Mouse (Mus musculus) hematopoietic stem cell, adult 5-6 weeks (primary cell): ENCODE results near the gene Fam168a. TPM values are rescaled to one million over a fixed set of nuclear protein-coding genes. Genes with fewer than 3 reads are reported as not detected.

ENCODE experiments used
- ATAC-seq, 2 experiments: fragments of 125-278 bp in 1 of 2; replicated peaks in 1 of 2; 2 replicates each; pipeline ENCODE4 v1.8.0; 2016 to 2017; ENCODE audit warnings: inconsistent platforms in 2 of 2, mild to moderate bottlenecking in 2 of 2, moderate number of reproducible peaks in 2 of 2, low read depth in 1 of 2, moderate TSS enrichment in 1 of 2; ENCODE audit not compliant: low FRiP score in 2 of 2, poor library complexity in 2 of 2, severe bottlenecking in 2 of 2, insufficient read depth in 1 of 2, low TSS enrichment in 1 of 2
- total RNA-seq: library from RNA; stranded (forward); fragments of 172-1452, 232-1000 nt; gene quantifications from 2 replicates; pipeline ENCODE4 v1.2.3, GENCODE M21; 2017

Gene Fam168a
- total RNA-seq = 18.6 and 19.3 TPM in 2 replicates

DNA sequence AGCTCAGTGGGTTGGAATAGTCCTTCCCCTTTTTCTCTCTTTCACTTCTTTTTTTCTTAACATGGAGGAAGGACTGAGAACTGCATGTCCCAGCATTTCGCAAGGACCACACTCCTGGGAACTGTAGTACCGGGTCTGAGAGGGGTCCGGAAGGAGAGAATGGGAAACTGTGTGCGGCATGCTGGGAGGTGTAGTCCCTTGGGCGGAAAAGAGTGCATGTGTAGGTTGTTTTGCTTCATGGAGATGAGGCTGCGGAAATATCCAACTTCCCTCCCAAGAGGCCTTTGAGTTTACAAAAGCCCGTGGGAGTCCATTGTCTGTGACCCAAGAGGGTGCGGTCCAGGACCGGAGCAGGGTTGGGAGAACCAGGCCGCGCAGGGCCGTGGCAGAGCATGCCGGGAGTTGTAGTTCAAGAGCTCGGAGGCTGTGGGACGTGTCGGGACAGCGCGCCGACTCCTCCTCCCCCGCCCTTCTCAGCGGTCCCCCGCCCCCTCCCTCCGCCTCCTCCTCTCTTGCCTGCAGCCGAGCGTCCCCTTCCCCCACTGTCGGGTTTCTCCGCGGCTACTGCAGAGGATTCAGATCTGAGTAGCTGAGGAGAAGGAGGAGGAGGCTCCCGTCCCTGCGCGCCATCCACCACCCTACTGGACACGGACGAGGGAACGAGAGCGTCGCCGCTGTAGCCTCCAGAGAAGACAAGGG is at the start of gene Fam168a:
Gene Fam168a, plus strand, starts transcription at position 493 of the 699 bp plus-strand sequence.
- peak; percentile 97 to 98 for ATAC-seq

DNA sequence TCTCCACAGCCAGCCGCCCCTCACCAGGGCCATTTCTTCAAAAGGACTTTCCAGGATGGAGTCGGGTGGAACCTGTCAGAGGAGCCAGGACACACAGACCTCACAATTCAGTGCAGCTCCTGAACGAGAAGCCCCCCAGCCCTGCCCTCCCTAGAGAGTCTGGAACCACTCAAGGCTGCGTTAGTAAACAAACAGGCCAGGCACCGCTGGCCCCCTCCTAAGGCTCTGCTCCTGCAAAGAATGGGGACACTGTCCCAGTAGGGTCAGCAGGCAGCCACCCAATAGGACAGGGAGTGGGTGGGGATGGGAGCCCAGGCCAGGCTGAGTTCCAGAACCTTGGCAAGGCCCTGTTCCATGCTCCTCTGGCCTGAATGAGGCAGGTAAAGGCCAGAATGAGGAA is 49.7 kb upstream of the Fam168a start:
- no peak for ATAC-seq

GRCm38 (mm10) chr7:100658093-100658578 is 48.3 kb upstream of the Fam168a start:
- no peak for ATAC-seq

DNA sequence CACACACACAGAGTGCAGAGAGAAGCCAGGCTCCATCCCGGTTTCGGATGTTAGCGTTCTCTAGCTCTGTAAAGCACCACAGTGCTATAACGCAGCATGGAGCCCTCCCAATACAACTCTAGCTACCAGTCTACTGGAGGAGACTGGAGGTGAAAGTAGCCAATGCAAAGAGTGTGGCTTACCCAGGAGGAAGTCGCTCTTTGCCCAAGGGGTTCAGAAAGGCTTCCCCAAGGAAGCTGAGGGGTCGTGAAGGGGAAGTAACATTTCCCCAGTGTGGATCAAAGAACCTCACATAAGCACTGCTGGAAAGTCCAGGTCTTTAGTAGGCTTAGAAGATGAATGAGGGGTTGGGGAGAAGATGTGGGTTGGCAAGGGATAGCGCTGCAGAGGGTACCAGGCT is 45.2 kb upstream of the Fam168a start:
- ATAC-seq = peak in 1 of 2 experiments; percentile 28; a peak in 1 of 4 replicates

DNA sequence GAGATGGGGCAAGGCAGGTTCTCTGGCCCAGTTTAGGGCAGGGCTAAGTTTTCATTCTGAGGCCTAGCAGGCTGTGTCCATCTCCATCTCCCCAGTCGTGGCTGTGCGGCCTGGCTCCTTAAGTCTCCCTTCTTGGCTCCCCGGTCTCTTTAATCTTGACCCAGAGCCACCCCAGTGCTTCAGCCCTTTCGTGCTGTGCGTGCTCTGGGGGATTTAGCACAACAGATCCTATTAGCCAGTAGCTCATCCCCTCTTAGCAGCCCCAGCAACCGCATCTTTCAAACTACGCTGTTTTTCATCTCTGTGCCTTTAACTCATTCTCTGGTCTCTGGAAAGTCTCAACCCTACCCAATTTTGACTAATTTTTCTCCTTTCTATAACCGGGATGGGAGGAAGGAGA is 44.2 kb upstream of the Fam168a start, which contains the start of gene Plekhb1:
Gene Plekhb1, minus strand, starts transcription at position 184 of the 400 bp plus-strand sequence.
- no peak for ATAC-seq

DNA sequence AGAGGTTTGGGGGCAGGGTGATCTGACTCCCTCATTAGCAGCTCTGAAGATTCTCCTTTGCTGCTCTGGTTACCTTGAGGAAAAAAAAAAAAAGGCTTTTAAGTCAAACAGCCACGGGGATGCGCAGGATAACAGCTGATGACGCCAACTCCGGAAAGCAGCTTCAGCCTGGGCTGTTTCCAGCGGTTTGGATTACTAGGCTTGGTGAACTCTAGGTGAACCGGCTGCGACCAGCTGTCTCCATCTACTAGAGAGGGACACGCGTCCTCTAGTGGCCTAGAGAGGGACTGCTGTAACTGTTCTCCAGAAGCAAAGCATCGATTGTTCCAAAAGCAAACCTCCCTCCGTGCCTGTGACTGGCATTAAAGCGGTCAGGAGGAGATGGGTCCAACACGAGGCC is 43.2 kb upstream of the Fam168a start:
- peak; percentile 92 to 96 for ATAC-seq

GRCm38 (mm10) chr7:100663729-100664304 is 42.6 kb upstream of the Fam168a start:
- ATAC-seq = no peak

- ATAC-seq = no peak
Observed at GRCm38 (mm10) chr7:100670646-100671045, 35.8 kb upstream of the Fam168a start.

DNA sequence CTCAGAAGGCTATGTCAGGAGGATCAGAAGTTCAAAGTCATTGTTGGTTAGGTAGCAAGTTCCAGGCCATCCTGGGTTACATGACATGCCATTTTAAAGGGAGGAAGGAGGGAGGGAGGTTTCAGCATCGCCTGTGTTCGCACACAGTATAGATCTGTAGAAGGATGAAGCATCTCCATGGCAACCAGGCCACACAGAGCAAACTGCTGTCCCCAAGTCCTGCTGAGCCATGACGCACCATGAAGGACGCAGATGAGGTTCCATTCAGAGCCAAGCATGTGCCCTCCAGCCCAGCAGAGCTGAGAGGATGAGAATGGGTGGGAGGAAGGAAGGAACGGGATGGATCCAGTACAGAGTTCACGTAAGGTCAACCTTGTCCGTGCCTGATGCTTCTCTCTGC is 33.0 kb upstream of the Fam168a start:
- ATAC-seq = no peak

DNA sequence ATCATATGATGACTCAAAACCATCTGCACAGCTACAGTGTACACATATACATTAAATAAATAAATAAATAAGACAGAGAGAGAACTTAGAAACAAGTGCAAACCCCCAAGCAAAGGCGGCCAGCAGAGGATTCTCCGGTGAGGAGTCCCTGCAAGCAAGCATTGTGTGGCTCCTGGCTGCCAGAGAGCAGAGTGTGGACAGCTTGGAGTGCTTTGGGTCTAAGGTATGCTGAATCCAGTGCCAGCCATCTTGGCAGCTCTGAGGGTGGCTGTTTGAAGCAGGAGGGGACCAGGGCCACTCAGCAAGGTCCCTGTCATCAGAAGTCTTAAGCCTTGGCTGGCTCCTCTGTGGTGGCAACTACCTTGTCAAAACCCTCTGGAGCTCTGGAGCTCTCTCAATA is 31.5 kb upstream of the Fam168a start:
- no peak for ATAC-seq

- no peak for ATAC-seq
Observed at GRCm38 (mm10) chr7:100678052-100678451, 28.4 kb upstream of the Fam168a start.

GRCm38 (mm10) chr7:100678948-100679880 is 27.2 kb upstream of the Fam168a start:
- no peak for ATAC-seq

DNA sequence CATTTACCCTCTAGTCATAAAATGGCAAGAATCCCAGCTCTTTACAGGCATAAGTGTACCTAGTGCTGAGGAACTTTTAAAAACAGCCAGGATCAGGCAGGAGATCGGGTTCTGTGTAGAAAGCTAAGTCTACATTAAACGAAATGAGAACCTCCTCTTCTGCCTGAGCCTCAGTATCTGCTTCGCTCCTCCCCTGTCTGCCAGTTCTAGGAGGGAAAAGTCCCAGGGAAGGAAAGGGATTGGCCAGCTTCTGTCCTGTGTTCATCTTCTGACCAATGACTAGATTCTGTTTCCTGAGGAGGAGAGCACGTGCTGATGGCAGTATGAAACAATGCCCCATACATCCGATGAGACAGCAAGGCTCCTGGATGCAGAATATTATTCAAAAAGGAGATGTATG is 25.3 kb upstream of the Fam168a start:
- no peak for ATAC-seq

DNA sequence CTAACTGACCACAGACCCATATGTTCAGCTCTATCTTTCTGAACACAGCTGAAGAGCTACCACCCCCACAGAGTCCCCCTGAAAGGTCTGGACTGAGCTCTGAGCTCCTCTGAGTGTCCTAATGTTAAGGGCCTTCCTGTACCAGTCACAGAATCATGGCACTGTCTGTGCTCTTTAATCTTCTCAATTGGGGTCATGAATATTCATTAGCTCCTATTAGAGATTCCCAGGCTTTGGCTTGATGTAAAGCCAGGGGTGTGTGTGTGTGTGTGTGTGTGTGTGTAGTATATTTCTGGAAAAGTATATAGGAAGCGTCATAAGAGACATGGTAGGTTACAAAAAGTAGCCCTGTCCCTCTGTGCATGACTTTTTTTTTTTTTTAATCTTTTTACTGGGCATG is 23.2 kb upstream of the Fam168a start:
- ATAC-seq = no peak

GRCm38 (mm10) chr7:100684081-100684480 is 22.4 kb upstream of the Fam168a start:
- ATAC-seq = no peak

DNA sequence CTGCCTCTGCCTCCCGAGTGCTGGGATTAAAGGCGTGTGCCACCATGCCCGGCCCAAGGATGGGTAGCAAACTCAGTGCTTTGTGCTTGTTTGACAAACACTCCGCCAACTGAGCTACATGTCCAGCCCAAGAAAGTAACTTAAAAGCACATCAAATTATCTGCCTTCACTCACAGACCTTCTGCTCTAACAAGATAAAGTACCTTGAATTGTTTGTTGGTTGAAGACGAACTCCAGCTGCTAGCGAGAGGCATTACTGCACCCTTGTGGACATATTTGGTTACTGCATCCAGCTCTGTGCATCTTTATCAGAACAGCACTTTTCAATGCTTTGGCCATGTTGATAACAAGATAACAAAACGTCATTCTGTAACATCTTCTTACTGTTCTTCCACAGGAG is 21.9 kb upstream of the Fam168a start:
- ATAC-seq = peak; percentile 43 to 75; a peak in 1 of 4 replicates

GRCm38 (mm10) chr7:100685061-100686030 is 21.1 kb upstream of the Fam168a start:
- peak; percentile 78 to 92 for ATAC-seq
